Mouse (Mus musculus) CH12.LX (cell line): Measurements from ENCODE around the gene Ccdc85a.
"Not testable (repeated sequence)": the region's sequence is repeated elsewhere in the genome, so short reads cannot be mapped to it uniquely, and the experiment has no call there.

Experiments
- CTCF ChIP-seq, 2 experiments: IDR thresholded peaks in 1 of 2; conservative IDR thresholded peaks in 1 of 2; 2 replicates each; pipeline ENCODE4 v1.5.1; 2011 to 2012; ENCODE audit warnings: low read depth in 2 of 2, low read length in 2 of 2, improper control_type of control experiment in 1 of 2, inconsistent platforms in 1 of 2, mild to moderate bottlenecking in 1 of 2, moderate library complexity in 1 of 2
- E2F4 ChIP-seq: IDR thresholded peaks from 2 replicates; pipeline ENCODE4 v1.6.1; 2011; ENCODE audit warnings: low read depth, low read length, improper control_type of control experiment; ENCODE audit not compliant: insufficient replicate concordance
- EP300 ChIP-seq: IDR thresholded peaks from 2 replicates; pipeline ENCODE4 v1.6.1; 2011; ENCODE audit warnings: low read length, improper control_type of control experiment
- JUND ChIP-seq: conservative IDR thresholded peaks from 2 replicates; pipeline ENCODE4 v1.6.1; 2011; ENCODE audit warnings: low read depth, low read length, improper control_type of control experiment
- KAT2A ChIP-seq: IDR thresholded peaks from 2 replicates; pipeline ENCODE4 v1.6.1; 2012; ENCODE audit warnings: low read length, improper control_type of control experiment, inconsistent platforms; ENCODE audit not compliant: insufficient replicate concordance
- MYC ChIP-seq: IDR thresholded peaks from 2 replicates; pipeline ENCODE4 v1.6.1; 2011; ENCODE audit warnings: low read depth, mild to moderate bottlenecking, improper control_type of control experiment, low read length
- NELFE ChIP-seq: IDR thresholded peaks from 2 replicates; pipeline ENCODE4 v1.6.1; 2011; ENCODE audit warnings: low read depth, low read length, improper control_type of control experiment
- POLR2A ChIP-seq: IDR thresholded peaks from 2 replicates; pipeline ENCODE4 v1.6.1; 2011; ENCODE audit warnings: low read depth, mild to moderate bottlenecking, improper control_type of control experiment, low read length
- RAD21 ChIP-seq: IDR thresholded peaks from 2 replicates; pipeline ENCODE4 v1.6.1; 2011; ENCODE audit warnings: low read depth, mild to moderate bottlenecking, low read length, improper control_type of control experiment, moderate library complexity
- RCOR1 ChIP-seq: conservative IDR thresholded peaks from 2 replicates; pipeline ENCODE4 v1.6.1; 2012; ENCODE audit warnings: low read depth, mild to moderate bottlenecking, inconsistent platforms, low read length, improper control_type of control experiment
- TBP ChIP-seq: conservative IDR thresholded peaks from 2 replicates; pipeline ENCODE4 v1.6.1; 2011; ENCODE audit warnings: low read depth, low read length, improper control_type of control experiment
- ZC3H11A ChIP-seq: IDR thresholded peaks from 2 replicates; pipeline ENCODE4 v1.6.1; 2012; ENCODE audit warnings: low read depth, mild to moderate bottlenecking, inconsistent platforms, low read length, improper control_type of control experiment
- ZKSCAN1 ChIP-seq: IDR thresholded peaks from 2 replicates; pipeline ENCODE4 v1.6.1; 2012; ENCODE audit warnings: low read depth, inconsistent platforms, low read length, improper control_type of control experiment, borderline replicate concordance

DNA sequence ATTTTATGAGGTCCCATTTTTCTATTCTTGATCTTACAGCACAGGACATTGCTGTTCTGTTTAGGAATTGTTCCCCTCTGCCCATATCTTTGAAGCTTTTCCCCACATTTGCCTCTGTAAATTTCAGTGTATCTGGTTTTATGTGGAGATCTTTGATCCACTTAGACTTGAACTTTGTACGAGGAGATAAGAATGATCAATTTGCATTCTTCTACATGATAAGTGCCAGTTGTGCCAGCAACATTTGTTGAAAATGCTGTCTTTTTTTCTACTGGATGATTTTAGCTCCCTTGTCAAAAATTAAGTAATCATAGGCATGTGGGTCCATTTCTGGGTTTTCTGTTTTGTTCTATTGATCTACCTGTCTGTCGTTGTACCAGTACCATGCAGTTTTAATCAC lies 174.2 kb downstream of the Ccdc85a start:
- TF ChIP-seq TBP; POLR2A; CTCF (conservative IDR thresholded peaks at IDR 0.05 in 1 of 2, IDR thresholded peaks at IDR 0.05 in 1 of 2; ENCODE audit: low read depth in 2 of 2, low read length in 2 of 2); EP300; RAD21; ZC3H11A; E2F4; MYC; RCOR1; KAT2A; JUND; ZKSCAN1; NELFE: not testable (repeated sequence)
